Mouse (Mus musculus): ENCODE data around the gene Rad52. TPM values are rescaled to one million over a fixed set of nuclear protein-coding genes. Genes with fewer than 3 reads are reported as not detected.

The Rad52 gene
- polyA plus RNA-seq (2014; fragmentation: Nextera tagmentation; extraction: Ambion mirVana): 23.4 and 26.4 TPM in 2 replicates

GRCm38 (mm10) chr6:119902204-119903080 is at the start of gene Rad52:
TSS of gene Rad52 (plus strand) at chr6:119902698.
- no peaks in the 10 kb centered on the region for H3K9me3 ChIP-seq (ENCODE audit: control insufficient read depth, low read length)
- peak within 1 kb of the TSS; percentile 77 for H3K4me2 ChIP-seq (ENCODE audit: low read depth)
- 0 out of 2 replicates have a peak, but pooled peaks cover 2% of the 10 kb centered on the region for H3K4me1 ChIP-seq (ENCODE audit: control insufficient read depth, insufficient read depth, low read length)
- H3K27me3 ChIP-seq (ENCODE audit: control insufficient read depth, insufficient read depth, low read length): no peaks in the 10 kb centered on the region
- 1% methylated on average over 67 of the region's 67 CpGs for WGBS
- H3K9ac ChIP-seq (ENCODE audit: low read length): peak within 1 kb of the TSS; percentile 90
- peak within 1 kb of the TSS; percentile 92 for H3K4me3 ChIP-seq (ENCODE audit: low read depth, low read length)
- peak within 1 kb of the TSS; percentile 87 for H3K27ac ChIP-seq (ENCODE audit: low read depth, low read length)
- DNase-seq (ENCODE audit: low spot score) (peak; percentile 91), ATAC-seq (ENCODE audit: insufficient read depth, low FRiP score, low TSS enrichment) (peak; percentile 88)
- no peaks in the 10 kb centered on the region for H3K36me3 ChIP-seq (ENCODE audit: control insufficient read depth, insufficient read depth, low read length)

GRCm38 (mm10) chr6:119854156-119854555 is 48.3 kb upstream of the Rad52 start:
- WGBS: 31% methylated on average over 2 of the region's 2 CpGs
- H3K4me3 ChIP-seq (ENCODE audit: low read depth, low read length): no peak overlapping the region

DNA sequence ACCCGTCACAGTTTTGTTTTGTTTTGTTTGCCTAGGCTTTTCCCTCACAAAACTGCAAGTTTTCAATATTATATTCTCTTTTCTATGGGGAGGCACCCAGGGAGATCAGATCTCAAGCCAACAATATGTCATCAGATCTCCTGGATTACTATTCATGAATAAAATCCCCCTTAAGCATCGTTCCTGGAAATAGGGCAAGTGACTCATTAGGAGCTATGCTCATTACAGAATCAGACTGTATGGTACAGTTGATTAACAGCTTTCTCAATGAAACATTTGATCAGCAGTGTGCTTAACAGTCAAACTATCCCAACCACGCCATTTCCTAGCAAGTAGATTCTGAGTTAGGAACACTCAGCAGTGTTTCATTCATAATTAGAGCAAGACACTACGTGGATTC is 47.0 kb upstream of the Rad52 start:
- DNase-seq (ENCODE audit: low spot score) (no peak), ATAC-seq (ENCODE audit: insufficient read depth, low FRiP score, low TSS enrichment) (no peak)
- Histone ChIP-seq H3K9me3 (ENCODE audit: control insufficient read depth, low read length) (no peaks in the 10 kb centered on the region), H3K4me3 (ENCODE audit: low read depth, low read length) (no peak overlapping the region), H3K36me3 (ENCODE audit: control insufficient read depth, insufficient read depth, low read length) (no peaks in the 10 kb centered on the region), H3K9ac (ENCODE audit: low read length) (no peak overlapping the region), H3K27ac (ENCODE audit: low read depth, low read length) (no peak overlapping the region), H3K4me1 (ENCODE audit: control insufficient read depth, insufficient read depth, low read length) (no peaks in the 10 kb centered on the region), H3K4me2 (ENCODE audit: low read depth) (no peak overlapping the region), H3K27me3 (ENCODE audit: control insufficient read depth, insufficient read depth, low read length) (no peaks in the 10 kb centered on the region)
- WGBS: 89% methylated on average over 4 of the region's 4 CpGs

More at GRCm38 (mm10) chr6:119854156-119854555, 48.3 kb upstream of the Rad52 start:
- no peaks in the 10 kb centered on the region for H3K9me3 ChIP-seq (ENCODE audit: control insufficient read depth, low read length)
- DNase-seq (ENCODE audit: low spot score) (no peak), ATAC-seq (ENCODE audit: insufficient read depth, low FRiP score, low TSS enrichment) (no peak)
- H3K4me1 ChIP-seq (ENCODE audit: control insufficient read depth, insufficient read depth, low read length): peaks cover under 1% of the 10 kb centered on the region
- H3K36me3 ChIP-seq (ENCODE audit: control insufficient read depth, insufficient read depth, low read length): no peaks in the 10 kb centered on the region
- no peak overlapping the region for H3K27ac ChIP-seq (ENCODE audit: low read depth, low read length)
- no peak overlapping the region for H3K4me2 ChIP-seq (ENCODE audit: low read depth)
- no peaks in the 10 kb centered on the region for H3K27me3 ChIP-seq (ENCODE audit: control insufficient read depth, insufficient read depth, low read length)
- H3K9ac ChIP-seq (ENCODE audit: low read length): no peak overlapping the region

DNA sequence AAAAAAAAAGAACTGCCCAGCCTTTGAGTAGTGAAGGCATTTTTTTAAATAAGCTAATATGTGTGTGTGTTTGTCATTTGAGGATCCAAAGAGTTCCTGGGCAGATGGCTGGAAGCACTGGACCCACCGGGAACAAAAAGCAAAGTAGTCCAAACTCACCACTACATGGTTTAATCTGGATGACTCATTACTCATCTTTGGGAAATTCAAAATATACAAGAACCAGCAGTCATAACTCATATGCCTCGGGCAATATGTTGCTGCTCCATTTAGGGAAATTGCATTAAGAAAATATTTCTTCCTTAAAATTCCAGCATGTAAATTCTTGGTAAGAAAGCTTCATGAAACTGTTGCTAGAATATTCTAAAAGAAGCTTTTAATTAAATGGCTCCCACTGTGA is 42.3 kb upstream of the Rad52 start:
- Histone ChIP-seq H3K4me2 (ENCODE audit: low read depth) (no peak overlapping the region), H3K27ac (ENCODE audit: low read depth, low read length) (no peak overlapping the region), H3K9ac (ENCODE audit: low read length) (no peak overlapping the region), H3K36me3 (ENCODE audit: control insufficient read depth, insufficient read depth, low read length) (no peaks in the 10 kb centered on the region), H3K4me3 (ENCODE audit: low read depth, low read length) (no peak overlapping the region), H3K27me3 (ENCODE audit: control insufficient read depth, insufficient read depth, low read length) (no peaks in the 10 kb centered on the region), H3K9me3 (ENCODE audit: control insufficient read depth, low read length) (no peaks in the 10 kb centered on the region), H3K4me1 (ENCODE audit: control insufficient read depth, insufficient read depth, low read length) (peaks cover 2% of the 10 kb centered on the region; the same call in 1 of the 2 replicates)
- DNase-seq (ENCODE audit: low spot score) (no peak), ATAC-seq (ENCODE audit: insufficient read depth, low FRiP score, low TSS enrichment) (no peak)
- WGBS: 84% methylated on average over 2 of the region's 2 CpGs

GRCm38 (mm10) chr6:119861519-119861918 is 41.0 kb upstream of the Rad52 start:
- H3K27ac ChIP-seq (ENCODE audit: low read depth, low read length): no peak overlapping the region
- no peaks in the 10 kb centered on the region for H3K27me3 ChIP-seq (ENCODE audit: control insufficient read depth, insufficient read depth, low read length)
- DNase-seq (ENCODE audit: low spot score) (no peak), ATAC-seq (ENCODE audit: insufficient read depth, low FRiP score, low TSS enrichment) (no peak)
- no peaks in the 10 kb centered on the region for H3K9me3 ChIP-seq (ENCODE audit: control insufficient read depth, low read length)
- no peak overlapping the region for H3K4me3 ChIP-seq (ENCODE audit: low read depth, low read length)
- no peak overlapping the region for H3K9ac ChIP-seq (ENCODE audit: low read length)
- 48% methylated on average over 8 of the region's 8 CpGs for WGBS
- H3K4me2 ChIP-seq (ENCODE audit: low read depth): no peak overlapping the region
- peaks cover 2% of the 10 kb centered on the region; the same call in 1 of the 2 replicates for H3K4me1 ChIP-seq (ENCODE audit: control insufficient read depth, insufficient read depth, low read length)
- H3K36me3 ChIP-seq (ENCODE audit: control insufficient read depth, insufficient read depth, low read length): no peaks in the 10 kb centered on the region

DNA sequence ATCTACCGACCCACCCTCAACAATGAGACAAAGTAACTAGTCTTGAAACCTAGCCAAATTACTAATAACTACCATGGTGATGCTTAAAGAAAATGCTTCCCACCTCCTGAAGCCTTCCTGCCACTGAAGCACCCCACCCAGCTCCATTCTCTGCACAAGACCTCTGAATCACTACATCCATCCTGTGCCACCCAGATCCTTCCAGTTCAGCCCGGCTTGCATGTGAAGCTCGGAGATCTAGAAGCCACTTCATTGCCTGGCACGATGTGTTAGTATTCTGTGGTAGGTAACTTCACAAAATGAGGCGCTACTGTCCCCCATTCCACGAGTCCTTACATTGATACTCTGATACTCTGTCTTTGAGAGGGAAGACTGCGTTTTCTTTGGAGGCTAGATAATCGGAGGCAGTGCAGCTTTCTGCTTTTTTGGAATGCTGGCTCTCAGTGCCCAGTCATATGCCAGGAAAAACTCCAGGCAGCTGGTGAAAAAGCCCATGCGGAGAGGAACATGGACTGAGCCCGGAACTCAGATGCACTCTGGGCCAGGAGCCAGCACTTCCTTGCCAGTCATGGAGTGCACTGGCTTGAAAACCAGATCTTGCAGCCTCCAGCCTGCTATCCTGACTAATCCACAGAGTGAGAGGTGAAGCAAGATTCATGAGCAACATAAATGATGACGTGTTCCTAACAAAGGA is 38.0 kb upstream of the Rad52 start:
- no peaks in the 10 kb centered on the region for H3K9me3 ChIP-seq (ENCODE audit: control insufficient read depth, low read length)
- H3K4me1 ChIP-seq (ENCODE audit: control insufficient read depth, insufficient read depth, low read length): peaks cover 2% of the 10 kb centered on the region; the same call in 1 of the 2 replicates
- no peaks in the 10 kb centered on the region for H3K36me3 ChIP-seq (ENCODE audit: control insufficient read depth, insufficient read depth, low read length)
- no peaks in the 10 kb centered on the region for H3K27me3 ChIP-seq (ENCODE audit: control insufficient read depth, insufficient read depth, low read length)
- 92% methylated on average over 11 of the region's 11 CpGs for whole genome bisulfite sequencing
- no peak overlapping the region for H3K4me2 ChIP-seq (ENCODE audit: low read depth)
- H3K27ac ChIP-seq (ENCODE audit: low read depth, low read length): no peak overlapping the region
- no peak overlapping the region for H3K9ac ChIP-seq (ENCODE audit: low read length)
- H3K4me3 ChIP-seq (ENCODE audit: low read depth, low read length): no peak overlapping the region
- ATAC-seq (ENCODE audit: insufficient read depth, low FRiP score, low TSS enrichment) (no peak), DNase-seq (ENCODE audit: low spot score) (no peak)

- no peaks in the 10 kb centered on the region for H3K4me1 ChIP-seq (ENCODE audit: control insufficient read depth, insufficient read depth, low read length)
- H3K9ac ChIP-seq (ENCODE audit: low read length): no peak overlapping the region
- 81% methylated on average over 7 of the region's 7 CpGs for WGBS
- ATAC-seq (ENCODE audit: insufficient read depth, low FRiP score, low TSS enrichment) (no peak), DNase-seq (ENCODE audit: low spot score) (no peak)
- H3K27ac ChIP-seq (ENCODE audit: low read depth, low read length): no peak overlapping the region
- H3K9me3 ChIP-seq (ENCODE audit: control insufficient read depth, low read length): no peaks in the 10 kb centered on the region
- no peak overlapping the region for H3K4me3 ChIP-seq (ENCODE audit: low read depth, low read length)
- H3K4me2 ChIP-seq (ENCODE audit: low read depth): no peak overlapping the region
- no peaks in the 10 kb centered on the region for H3K27me3 ChIP-seq (ENCODE audit: control insufficient read depth, insufficient read depth, low read length)
- H3K36me3 ChIP-seq (ENCODE audit: control insufficient read depth, insufficient read depth, low read length): no peaks in the 10 kb centered on the region
These were observed 19.3 kb upstream of the Rad52 start for GRCm38 (mm10) chr6:119883151-119883550.

GRCm38 (mm10) chr6:119892711-119893110 is 9.8 kb upstream of the Rad52 start:
- ATAC-seq (ENCODE audit: insufficient read depth, low FRiP score, low TSS enrichment) (no peak), DNase-seq (ENCODE audit: low spot score) (no peak)
- 87% methylated on average over 7 of the region's 7 CpGs for WGBS

More at GRCm38 (mm10) chr6:119892711-119893110, 9.8 kb upstream of the Rad52 start:
- Histone ChIP-seq H3K4me3 (ENCODE audit: low read depth, low read length) (no peak overlapping the region), H3K9ac (ENCODE audit: low read length) (no peak overlapping the region), H3K4me2 (ENCODE audit: low read depth) (no peak overlapping the region), H3K36me3 (ENCODE audit: control insufficient read depth, insufficient read depth, low read length) (no peaks in the 10 kb centered on the region), H3K27me3 (ENCODE audit: control insufficient read depth, insufficient read depth, low read length) (no peaks in the 10 kb centered on the region), H3K27ac (ENCODE audit: low read depth, low read length) (no peak overlapping the region), H3K4me1 (ENCODE audit: control insufficient read depth, insufficient read depth, low read length) (no peaks in the 10 kb centered on the region), H3K9me3 (ENCODE audit: control insufficient read depth, low read length) (no peaks in the 10 kb centered on the region)
